Mouse (Mus musculus) heart, embryonic 15.5 days (tissue): ENCODE measurements around the gene Rxrb. TPM values are rescaled to one million over a fixed set of nuclear protein-coding genes. Genes with fewer than 3 reads are reported as not detected.
A peak's percentile ranks its signal among the peaks of the same experiment; 100 is the strongest.

Experiments used
- ATAC-seq: fragments of 200-750 bp; cut with Nextera tagmentation; replicated peaks from 2 replicates; pipeline ENCODE4 v1.8.0; 2017; ENCODE audit warnings: low read depth, moderate TSS enrichment; ENCODE audit not compliant: insufficient number of reproducible peaks, insufficient read depth, low FRiP score
- H3K27ac ChIP-seq: fragments of 300-500 bp; sonication (generic); 2 replicates; pipeline ENCODE4 v1.5.1; 2015; ENCODE audit warnings: mild to moderate bottlenecking, inconsistent platforms
- H3K27me3 ChIP-seq: fragments of 300-500 bp; sonication (generic); 2 replicates; pipeline ENCODE4 v1.6.1; 2015; ENCODE audit warnings: inconsistent platforms
- H3K36me3 ChIP-seq: fragments of 300-500 bp; sonication (generic); 2 replicates; pipeline ENCODE4 v1.6.1; 2015; ENCODE audit warnings: mild to moderate bottlenecking, inconsistent platforms
- H3K4me1 ChIP-seq: fragments of 300-500 bp; sonication (generic); replicated peaks from 2 replicates; pipeline ENCODE4 v1.6.1; 2015; ENCODE audit warnings: inconsistent platforms
- H3K4me2 ChIP-seq: fragments of 300-500 bp; sonication (generic); 2 replicates; pipeline ENCODE4 v1.6.1; 2015; ENCODE audit warnings: inconsistent platforms, mild to moderate bottlenecking, moderate library complexity
- H3K4me3 ChIP-seq: fragments of 300-500 bp; sonication (generic); 2 replicates; pipeline ENCODE4 v1.5.1; 2015; ENCODE audit warnings: mild to moderate bottlenecking, inconsistent platforms
- H3K9ac ChIP-seq: fragments of 300-500 bp; sonication (generic); 2 replicates; pipeline ENCODE4 v1.6.1; 2015; ENCODE audit warnings: mild to moderate bottlenecking, inconsistent platforms
- H3K9me3 ChIP-seq: fragments of 300-500 bp; sonication (generic); replicated peaks from 2 replicates; pipeline ENCODE4 v1.6.1; 2016; ENCODE audit warnings: inconsistent platforms
- WGBS: fragments of 180-500 bp; shearing (Covaris S2); methylation state at CpG from one replicate; pipeline ENCODE4 v1.1.7; 2015; ENCODE audit warnings: mixed read lengths; 5-methylcytosine and 5-hydroxymethylcytosine counted together
- polyA plus RNA-seq: library from polyadenylated mRNA; unstranded; fragments of >200 nt; fragmentation: Nextera tagmentation; extraction: Ambion mirVana; gene quantifications from 2 replicates; pipeline ENCODE4 v1.2.1, GENCODE M21; 2015

The Rxrb gene
- polyA plus RNA-seq, 1 experiment from 2014 or later: 26.8 TPM

- WGBS: 39% methylated on average over 2 of the region's 2 CpGs
- H3K4me1 ChIP-seq: peaks cover 61% of the 10 kb centered on the region
- no peaks in the 10 kb centered on the region for H3K27me3 ChIP-seq
- 0 out of 2 replicates have a peak overlapping the region, but pooled peaks have one; percentile 6 for H3K9ac ChIP-seq
- peak overlapping the region; percentile 92; the same call in 1 of the 2 replicates for H3K4me2 ChIP-seq
- H3K9me3 ChIP-seq: no peaks in the 10 kb centered on the region
- no peak overlapping the region for H3K27ac ChIP-seq
- no peak for ATAC-seq
- H3K4me3 ChIP-seq: no peak overlapping the region; the same call in 1 of the 2 replicates
- peaks cover 34% of the 10 kb centered on the region for H3K36me3 ChIP-seq
Observed at GRCm38 (mm10) chr17:34026221-34026620, 5.4 kb upstream of the Rxrb start.

GRCm38 (mm10) chr17:34026917-34027655 is 4.5 kb upstream of the Rxrb start:
- H3K27me3 ChIP-seq: no peaks in the 10 kb centered on the region
- ATAC-seq: no peak
- no peaks in the 10 kb centered on the region for H3K9me3 ChIP-seq
- 10% methylated on average over 36 of the region's 36 CpGs for WGBS
- H3K4me3 ChIP-seq: peak overlapping the region; percentile 59
- peak overlapping the region; percentile 66 for H3K9ac ChIP-seq
- H3K4me2 ChIP-seq: peak overlapping the region; percentile 94
- H3K36me3 ChIP-seq: peaks cover 28% of the 10 kb centered on the region
- peak overlapping the region; percentile 74 for H3K27ac ChIP-seq
- H3K4me1 ChIP-seq: peaks cover 61% of the 10 kb centered on the region

DNA sequence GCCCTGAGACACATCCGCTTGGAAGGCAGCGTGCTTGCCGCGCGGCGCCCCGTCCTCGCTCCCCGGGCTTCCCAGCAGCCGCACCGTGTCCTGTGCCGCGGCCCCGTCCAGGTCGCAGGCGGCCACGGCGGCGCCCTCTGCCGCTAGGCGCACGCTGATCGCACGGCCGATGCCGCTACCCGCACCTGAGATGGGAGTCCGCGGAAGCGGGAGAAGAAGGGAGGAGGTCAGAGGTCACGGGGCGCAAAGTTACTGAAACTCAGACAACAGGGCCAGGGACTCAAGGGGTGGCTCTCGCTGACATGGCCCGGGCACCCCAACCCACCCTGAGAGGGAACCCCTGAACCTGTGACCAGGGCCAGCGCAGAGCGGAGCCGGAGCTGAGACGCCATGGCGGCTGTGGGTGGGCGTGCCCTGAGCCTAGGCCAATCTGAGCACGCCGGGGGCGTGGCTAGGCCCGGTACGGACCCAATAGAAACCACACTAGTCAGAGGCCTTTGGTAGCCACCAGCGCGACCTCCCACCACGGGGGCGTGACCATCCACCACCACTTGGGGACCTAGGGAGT is 3.9 kb upstream of the Rxrb start, which contains the start of gene H2-Ke6:
H2-Ke6 (minus strand) TSS at position 405 of the 568 bp plus-strand sequence.
- H3K9ac ChIP-seq: peak within 1 kb of the TSS; percentile 66
- H3K9me3 ChIP-seq: no peaks in the 10 kb centered on the region
- H3K4me1 ChIP-seq: peaks cover 65% of the 10 kb centered on the region
- ATAC-seq: peak; percentile 72
- peak within 1 kb of the TSS; percentile 74 for H3K27ac ChIP-seq
- peak within 1 kb of the TSS; percentile 59 for H3K4me3 ChIP-seq
- WGBS: under 1% methylated on average over 49 of the region's 49 CpGs
- H3K4me2 ChIP-seq: peak within 1 kb of the TSS; percentile 94
- H3K36me3 ChIP-seq: peaks cover 22% of the 10 kb centered on the region
- no peaks in the 10 kb centered on the region for H3K27me3 ChIP-seq

DNA sequence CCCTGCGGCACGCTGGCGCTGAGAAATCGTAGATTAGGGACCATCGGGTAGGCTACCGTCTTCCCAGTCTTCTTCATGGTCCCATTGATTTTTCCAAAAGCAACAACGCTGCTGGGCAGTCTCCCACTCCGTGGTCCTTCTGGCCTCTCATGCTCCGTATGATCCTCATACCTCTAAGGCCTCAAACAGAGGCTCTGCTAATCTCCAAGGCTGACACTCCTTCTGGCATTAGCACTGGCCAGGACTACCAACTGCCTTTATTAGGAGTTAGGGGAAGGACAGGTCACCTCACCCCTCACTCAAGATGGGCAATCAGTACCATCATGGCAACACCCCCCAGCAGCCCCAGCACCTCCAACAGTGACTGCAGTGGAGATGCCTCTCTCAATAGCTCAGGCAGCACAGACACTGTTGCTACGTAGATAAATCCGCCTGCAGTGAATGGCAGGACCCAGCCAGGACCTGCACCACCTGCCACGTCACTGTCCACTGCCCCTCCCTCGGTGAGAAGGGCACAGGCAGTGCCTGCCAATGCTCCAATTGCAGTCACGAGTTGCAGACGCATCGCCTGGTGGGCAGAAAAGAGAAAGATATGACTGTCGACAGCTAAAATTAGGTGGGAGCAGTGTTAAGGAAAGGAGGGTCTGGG is 3.0 kb upstream of the Rxrb start:
- H3K4me1 ChIP-seq: peaks cover 71% of the 10 kb centered on the region
- ATAC-seq: no peak
- H3K27me3 ChIP-seq: no peaks in the 10 kb centered on the region
- peak overlapping the region; percentile 74 for H3K27ac ChIP-seq
- H3K9me3 ChIP-seq: no peaks in the 10 kb centered on the region
- peak overlapping the region; percentile 59 for H3K4me3 ChIP-seq
- no peak overlapping the region for H3K9ac ChIP-seq
- peak overlapping the region; percentile 94; the same call in 1 of the 2 replicates for H3K4me2 ChIP-seq
- peaks cover 22% of the 10 kb centered on the region for H3K36me3 ChIP-seq
- whole genome bisulfite sequencing: 64% methylated on average over 17 of the region's 17 CpGs

DNA sequence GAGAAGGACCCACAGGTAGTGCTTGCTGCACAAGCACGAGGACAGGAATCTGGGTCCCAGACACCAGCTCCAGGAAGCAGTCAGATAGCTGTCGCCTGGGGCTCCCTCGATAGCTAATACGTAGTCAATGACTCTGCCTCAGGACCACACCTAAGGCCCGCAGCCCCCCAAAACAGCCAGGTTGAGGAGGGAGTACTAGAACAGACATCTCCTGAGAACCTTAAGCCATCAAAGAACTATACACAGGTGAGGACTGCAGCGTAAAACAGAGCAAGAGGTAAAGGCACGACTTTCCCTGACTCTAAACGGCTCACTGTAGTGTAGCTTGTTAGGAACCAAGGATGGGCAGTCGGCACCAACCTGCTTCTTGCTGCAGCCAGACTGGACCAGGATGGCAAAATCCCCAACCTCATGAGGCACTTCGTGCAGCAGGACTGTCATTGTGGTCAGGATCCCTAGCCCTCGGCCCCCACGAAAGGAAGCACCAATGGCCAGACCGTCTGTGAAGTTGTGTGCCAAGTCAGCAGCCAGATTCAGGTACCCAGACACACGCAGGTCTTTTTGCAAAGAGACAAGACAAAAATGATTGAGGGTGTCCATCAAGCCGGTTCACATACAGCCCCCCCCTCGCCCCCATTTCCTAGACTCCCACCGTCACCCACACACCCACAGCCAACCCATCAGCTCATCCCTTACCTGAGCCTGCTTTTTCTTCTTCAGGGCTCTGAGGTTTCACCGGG is 2.3 kb upstream of the Rxrb start:
- no peaks in the 10 kb centered on the region for H3K27me3 ChIP-seq
- WGBS: 84% methylated on average over 18 of the region's 18 CpGs
- H3K4me3 ChIP-seq: peak overlapping the region; percentile 91
- H3K4me1 ChIP-seq: peaks cover 75% of the 10 kb centered on the region
- no peak for ATAC-seq
- H3K9ac ChIP-seq: peak overlapping the region; percentile 96; the same call in 1 of the 2 replicates
- no peak overlapping the region for H3K27ac ChIP-seq
- H3K36me3 ChIP-seq: peaks cover 29% of the 10 kb centered on the region
- H3K4me2 ChIP-seq: peak overlapping the region; percentile 89
- no peaks in the 10 kb centered on the region for H3K9me3 ChIP-seq

GRCm38 (mm10) chr17:34029890-34030595 is 1.6 kb upstream of the Rxrb start:
- no peak for ATAC-seq
- peak overlapping the region; percentile 91 for H3K4me3 ChIP-seq
- H3K36me3 ChIP-seq: peaks cover 34% of the 10 kb centered on the region
- no peaks in the 10 kb centered on the region for H3K27me3 ChIP-seq
- peak overlapping the region; percentile 99; the same call in 1 of the 2 replicates for H3K27ac ChIP-seq
- H3K4me2 ChIP-seq: peak overlapping the region; percentile 89
- WGBS: 69% methylated on average over 21 of the region's 21 CpGs
- no peaks in the 10 kb centered on the region for H3K9me3 ChIP-seq
- H3K9ac ChIP-seq: peak overlapping the region; percentile 96
- peaks cover 75% of the 10 kb centered on the region for H3K4me1 ChIP-seq

DNA sequence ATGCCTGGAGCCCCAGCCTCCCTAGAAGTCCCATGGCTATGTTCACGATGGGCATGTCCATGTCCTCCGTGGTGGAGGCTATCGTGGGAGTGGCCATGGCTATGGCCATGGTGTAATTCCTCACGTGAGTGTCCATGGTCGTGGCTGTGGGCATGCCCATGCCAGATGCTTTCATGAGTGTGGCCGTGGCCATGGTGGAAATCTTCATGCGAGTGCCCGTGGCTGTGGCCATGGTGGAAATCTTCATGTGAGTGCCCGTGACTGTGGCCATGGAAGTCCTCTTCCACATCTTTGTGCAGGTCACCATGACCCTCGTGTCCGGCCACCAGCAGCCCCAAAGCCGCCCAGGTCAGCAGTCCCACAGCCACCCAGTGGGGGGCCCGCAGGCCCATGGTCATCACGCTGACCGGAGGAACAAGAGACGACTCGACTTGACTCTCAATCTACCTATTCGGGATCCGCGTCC is 718 bp upstream of the Rxrb start:
- Histone ChIP-seq H3K9me3 (no peaks in the 10 kb centered on the region), H3K9ac (peak overlapping the region; percentile 96), H3K4me1 (peaks cover 66% of the 10 kb centered on the region), H3K4me3 (peak overlapping the region; percentile 91), H3K27me3 (no peaks in the 10 kb centered on the region), H3K36me3 (peaks cover 42% of the 10 kb centered on the region), H3K4me2 (peak overlapping the region; percentile 89), H3K27ac (peak overlapping the region; percentile 99)
- 0 out of 2 replicates have a peak, but pooled peaks have one; percentile 0 for ATAC-seq
- 3% methylated on average over 20 of the region's 20 CpGs for WGBS

GRCm38 (mm10) chr17:34032174-34032632 is 591 bp downstream of the Rxrb start:
- H3K9me3 ChIP-seq: no peaks in the 10 kb centered on the region
- H3K9ac ChIP-seq: peak overlapping the region; percentile 96
- 2% methylated on average over 37 of the region's 48 CpGs for WGBS
- no peaks in the 10 kb centered on the region for H3K27me3 ChIP-seq
- H3K4me2 ChIP-seq: peak overlapping the region; percentile 89
- peaks cover 55% of the 10 kb centered on the region for H3K36me3 ChIP-seq
- H3K27ac ChIP-seq: peak overlapping the region; percentile 99
- peaks cover 54% of the 10 kb centered on the region for H3K4me1 ChIP-seq
- ATAC-seq: peak; percentile 21; the same call in 1 of the 2 replicates
- peak overlapping the region; percentile 91 for H3K4me3 ChIP-seq

DNA sequence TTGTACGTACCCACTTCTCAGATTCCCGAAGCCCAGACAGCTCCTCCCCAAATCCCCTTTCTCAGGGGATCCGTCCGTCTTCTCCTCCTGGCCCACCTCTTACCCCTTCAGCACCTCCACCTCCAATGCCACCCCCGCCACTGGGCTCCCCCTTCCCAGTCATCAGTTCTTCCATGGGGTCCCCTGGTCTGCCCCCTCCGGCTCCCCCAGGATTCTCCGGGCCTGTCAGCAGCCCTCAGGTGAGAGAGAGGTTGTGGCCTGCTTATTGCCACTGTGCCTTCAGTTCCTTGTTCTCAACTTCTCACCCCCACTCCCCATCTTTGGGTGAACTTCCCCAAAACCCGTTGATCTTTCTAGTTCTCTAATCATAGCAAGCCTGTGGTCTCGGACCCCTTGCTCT is 1.2 kb downstream of the Rxrb start:
- peak overlapping the region; percentile 99 for H3K27ac ChIP-seq
- peak overlapping the region; percentile 96 for H3K9ac ChIP-seq
- H3K4me1 ChIP-seq: peaks cover 51% of the 10 kb centered on the region
- peak overlapping the region; percentile 91 for H3K4me3 ChIP-seq
- peak overlapping the region; percentile 89 for H3K4me2 ChIP-seq
- peaks cover 62% of the 10 kb centered on the region for H3K36me3 ChIP-seq
- no peak for ATAC-seq
- peaks cover 3% of the 10 kb centered on the region for H3K27me3 ChIP-seq
- no peaks in the 10 kb centered on the region for H3K9me3 ChIP-seq
- WGBS: 52% methylated on average over 9 of the region's 9 CpGs

DNA sequence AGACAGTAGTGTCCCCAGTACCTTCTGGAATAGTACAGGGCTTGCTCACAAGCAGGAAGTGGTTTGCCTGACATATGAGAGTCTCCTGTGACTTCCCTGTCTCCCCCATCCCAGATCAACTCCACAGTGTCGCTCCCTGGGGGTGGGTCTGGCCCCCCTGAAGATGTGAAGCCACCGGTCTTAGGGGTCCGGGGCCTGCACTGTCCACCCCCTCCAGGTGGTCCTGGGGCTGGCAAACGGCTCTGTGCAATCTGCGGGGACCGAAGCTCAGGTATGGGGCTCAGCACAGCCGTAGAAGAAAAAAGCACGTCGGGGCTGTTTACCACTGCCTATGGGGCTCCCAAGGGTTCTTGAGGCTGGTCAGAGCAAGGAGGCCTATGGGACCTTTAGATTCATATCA is 1.8 kb downstream of the Rxrb start:
- Histone ChIP-seq H3K4me3 (peak overlapping the region; percentile 91), H3K27me3 (peaks cover 9% of the 10 kb centered on the region), H3K27ac (peak overlapping the region; percentile 7; the same call in 1 of the 2 replicates), H3K4me1 (peaks cover 51% of the 10 kb centered on the region), H3K4me2 (peak overlapping the region; percentile 89), H3K9ac (no peak overlapping the region), H3K36me3 (peaks cover 60% of the 10 kb centered on the region), H3K9me3 (no peaks in the 10 kb centered on the region)
- WGBS: 91% methylated on average over 9 of the region's 9 CpGs
- ATAC-seq: no peak
